Comparison of ENCODE assay signal across 10 mouse cellular contexts in the genomic region with DNA sequence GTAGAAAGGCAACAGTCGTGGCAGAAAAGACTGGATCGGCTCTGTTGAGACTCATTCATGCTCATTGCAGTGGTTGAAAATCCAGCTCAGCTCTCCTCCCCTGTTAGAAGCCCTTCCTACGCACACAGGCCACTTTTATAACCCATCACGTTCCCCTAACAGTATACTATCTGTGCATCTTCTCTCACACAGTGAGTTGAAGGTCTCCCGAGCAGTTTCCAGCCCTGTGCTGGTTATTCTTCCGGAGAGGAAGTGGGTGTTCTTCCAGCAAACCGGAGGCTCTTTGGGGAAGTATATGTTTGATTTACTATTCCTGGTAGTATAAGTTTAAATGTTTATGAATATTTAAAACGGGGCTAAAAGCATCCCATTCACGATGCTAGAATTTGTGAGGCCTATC. TPM values are rescaled to one million over a fixed set of nuclear protein-coding genes. Genes with fewer than 3 reads are reported as not detected.
A peak's percentile ranks its signal among the peaks of the same experiment; 100 is the strongest.
DNase-seq lines count a peak whose midpoint lies in the region; ATAC-seq and TF ChIP-seq lines count a peak whose summit lies in the region.
"Had no signal": no experiment of that assay in that cellular context is flagged by ENCODE, and none has a peak within 500 bp of the region (broad histone marks: within the 10 kb centered on the region; RNA-seq: fewer than 3 reads in every experiment).

No protein-coding gene starts in this region.

- H3K36me3 ChIP-seq in heart, postnatal 0 days (replicated peaks; ENCODE audit: control insufficient read depth, insufficient read depth, low read length), result no peaks in the 10 kb centered on the region
- no peaks in the 10 kb centered on the region for H3K36me3 ChIP-seq in hindbrain, embryonic 16.5 days (ENCODE audit: control insufficient read depth, insufficient read depth, low read length)
- H3K36me3 ChIP-seq in midbrain, embryonic 11.5 days (ENCODE audit: control insufficient read depth, insufficient read depth, low read length), result no peaks in the 10 kb centered on the region
- H3K36me3 ChIP-seq: embryonic facial prominence, embryonic 12.5 days had no signal

- no peaks in the 10 kb centered on the region for H3K9me3 ChIP-seq in heart, postnatal 0 days (replicated peaks; ENCODE audit: control insufficient read depth, low read length)
- no peaks in the 10 kb centered on the region for H3K9me3 ChIP-seq in hindbrain, embryonic 16.5 days (ENCODE audit: control insufficient read depth, low read length)
- no peaks in the 10 kb centered on the region for H3K9me3 ChIP-seq in midbrain, embryonic 11.5 days (ENCODE audit: control insufficient read depth, low read length)
- H3K9me3 ChIP-seq: embryonic facial prominence, embryonic 12.5 days had no signal

- no peak for TF ChIP-seq EP300 in heart, postnatal 0 days (IDR thresholded peaks at IDR 0.05; ENCODE audit: low read depth)

- H3K4me2 ChIP-seq in heart, postnatal 0 days (ENCODE audit: low read depth, low read length), result peak overlapping the region; percentile 88
- peak overlapping the region; percentile 100 for H3K4me2 ChIP-seq in hindbrain, embryonic 16.5 days (ENCODE audit: low read length)
- peak overlapping the region; percentile 95; the same call in 1 of the 2 replicates for H3K4me2 ChIP-seq in midbrain, embryonic 11.5 days

- H3K9ac ChIP-seq in heart, postnatal 0 days (replicated peaks; ENCODE audit: low read depth, low read length), result no peak overlapping the region
- no peak overlapping the region for H3K9ac ChIP-seq in hindbrain, embryonic 16.5 days (ENCODE audit: low read depth, low read length)
- peak overlapping the region; percentile 61 for H3K9ac ChIP-seq in midbrain, embryonic 11.5 days (ENCODE audit: low read length)

- 50% methylated on average over 9 of the region's 9 CpGs for WGBS in heart, postnatal 0 days
- WGBS in hindbrain, embryonic 16.5 days, result 64% methylated on average over 9 of the region's 9 CpGs
- WGBS in midbrain, embryonic 11.5 days, result 71% methylated on average over 9 of the region's 9 CpGs

- H3K27ac ChIP-seq in heart, postnatal 0 days (ENCODE audit: low read depth), result no peak overlapping the region; the same call in 1 of the 2 replicates
- H3K27ac ChIP-seq in hindbrain, embryonic 16.5 days (ENCODE audit: low read depth, low read length), result no peak overlapping the region
- no peak overlapping the region for H3K27ac ChIP-seq in midbrain, embryonic 11.5 days (ENCODE audit: low read depth, low read length)
- H3K27ac ChIP-seq: embryonic facial prominence, embryonic 12.5 days had no signal

- no peak overlapping the region for H3K4me3 ChIP-seq in heart, postnatal 0 days (ENCODE audit: low read depth, low read length)
- H3K4me3 ChIP-seq in hindbrain, embryonic 16.5 days (ENCODE audit: low read length), result no peak overlapping the region
- no peak overlapping the region for H3K4me3 ChIP-seq in midbrain, embryonic 11.5 days (ENCODE audit: low read depth, low read length)

- DNase-seq in heart, postnatal 0 days (ENCODE audit: low spot score), result no peak
- no peak for DNase-seq in heart, adult 8-10 months (ENCODE audit: low spot score)
- DNase-seq in midbrain, embryonic 11.5 days (ENCODE audit: low spot score, missing footprints), result no peak
- DNase-seq in thymus, adult 18-20 months, result no peak
- DNase-seq in Muller cell, postnatal 12 days (ENCODE audit: inconsistent ontology term), result no peak
- no peak for DNase-seq in layer of hippocampus, postnatal 10 days (ENCODE audit: low spot score in 2 of 2)

- H3K27me3 ChIP-seq in heart, postnatal 0 days (ENCODE audit: control insufficient read depth, insufficient read depth, low read length), result peaks cover 7% of the 10 kb centered on the region; the same call in 1 of the 2 replicates
- H3K27me3 ChIP-seq in hindbrain, embryonic 16.5 days (replicated peaks; ENCODE audit: control insufficient read depth, insufficient read depth, low read length), result no peaks in the 10 kb centered on the region
- H3K27me3 ChIP-seq in midbrain, embryonic 11.5 days (ENCODE audit: control insufficient read depth, insufficient read depth, low read length), result no peaks in the 10 kb centered on the region
- H3K27me3 ChIP-seq: embryonic facial prominence, embryonic 12.5 days had no signal

- no peak for TF ChIP-seq CTCF in heart, postnatal 0 days (IDR thresholded peaks at IDR 0.05; ENCODE audit: low read depth)

- peaks cover 8% of the 10 kb centered on the region; the same call in 1 of the 2 replicates for H3K4me1 ChIP-seq in heart, postnatal 0 days (ENCODE audit: control insufficient read depth, insufficient read depth)
- H3K4me1 ChIP-seq in hindbrain, embryonic 16.5 days (ENCODE audit: control insufficient read depth, insufficient read depth, low read depth, low read length), result peaks cover 7% of the 10 kb centered on the region
- peaks cover 9% of the 10 kb centered on the region; the same call in 1 of the 2 replicates for H3K4me1 ChIP-seq in midbrain, embryonic 11.5 days (ENCODE audit: control insufficient read depth, insufficient read depth, low read length)

- ATAC-seq in heart, postnatal 0 days (ENCODE audit: insufficient read depth, low read depth), result no peak
- peak; percentile 53 for ATAC-seq in common myeloid progenitor, adult 5-6 weeks (replicated peaks; ENCODE audit: low read depth, poor library complexity, severe bottlenecking)
- no peak for ATAC-seq in hindbrain, embryonic 16.5 days
- ATAC-seq in midbrain, embryonic 11.5 days (ENCODE audit: low FRiP score), result no peak

RNA-seq across cellular contexts. Expression of gene Matn3, which starts 0.6 kb away (rescaled TPM):
- 0.12 TPM in 1 of 2 replicates, not detected in the other for total RNA-seq in heart, postnatal 0 days (2014; rRNA removed; ENCODE audit: low replicate concordance)
- 0.05 and 0.07 TPM in 2 replicates for polyA plus RNA-seq in heart, postnatal 0 days (2015; fragmentation: Nextera tagmentation; extraction: Ambion mirVana)
- total RNA-seq in heart, adult 8-10 months (2022), result not detected
- total RNA-seq in common myeloid progenitor, adult 5-6 weeks (2017), result not detected in 2 replicates
- 0.24 and 0.80 TPM in 2 replicates for polyA plus RNA-seq in hindbrain, embryonic 16.5 days (2015; fragmentation: Nextera tagmentation; extraction: Ambion mirVana)
- polyA plus RNA-seq in midbrain, embryonic 11.5 days (2014; fragmentation: Nextera tagmentation; extraction: Ambion mirVana), result 1.3 and 1.4 TPM in 2 replicates
- under 1 TPM in 1 of 2 experiments, not detected in 1; 0.11 TPM for total RNA-seq in layer of hippocampus, postnatal 10 days (2021)
- total RNA-seq: adrenal gland, postnatal 25 days had no signal

RNA-seq across cellular contexts. Expression of gene Laptm4a, which starts 25.7 kb away (rescaled TPM):
- 365 and 397 TPM in 2 replicates for total RNA-seq in heart, postnatal 0 days (2014; rRNA removed; ENCODE audit: low replicate concordance)
- polyA plus RNA-seq in heart, postnatal 0 days (2015; fragmentation: Nextera tagmentation; extraction: Ambion mirVana), result 356 and 358 TPM in 2 replicates
- 100 to 1,000 TPM; 393 to 413 (median 400) TPM for total RNA-seq in heart, adult 8-10 months (2022)
- 115 and 122 TPM in 2 replicates for total RNA-seq in common myeloid progenitor, adult 5-6 weeks (2017)
- polyA plus RNA-seq in hindbrain, embryonic 16.5 days (2015; fragmentation: Nextera tagmentation; extraction: Ambion mirVana), result 205 and 210 TPM in 2 replicates
- 171 and 173 TPM in 2 replicates for polyA plus RNA-seq in midbrain, embryonic 11.5 days (2014; fragmentation: Nextera tagmentation; extraction: Ambion mirVana)
- 100 to 1,000 TPM; 205 to 226 TPM for total RNA-seq in layer of hippocampus, postnatal 10 days (2021)

RNA-seq across cellular contexts. Expression of gene Wdr35, which starts 26.5 kb away (rescaled TPM):
- total RNA-seq in heart, postnatal 0 days (2014; rRNA removed; ENCODE audit: low replicate concordance), result 5.5 and 11.1 TPM in 2 replicates
- 6.3 and 7.9 TPM in 2 replicates for polyA plus RNA-seq in heart, postnatal 0 days (2015; fragmentation: Nextera tagmentation; extraction: Ambion mirVana)
- total RNA-seq in heart, adult 8-10 months (2022), result 10 to 100 TPM; 10.8 to 12.8 (median 11.6) TPM
- total RNA-seq in common myeloid progenitor, adult 5-6 weeks (2017), result 3.8 and 4.1 TPM in 2 replicates
- polyA plus RNA-seq in hindbrain, embryonic 16.5 days (2015; fragmentation: Nextera tagmentation; extraction: Ambion mirVana), result 23.6 and 25.2 TPM in 2 replicates
- polyA plus RNA-seq in midbrain, embryonic 11.5 days (2014; fragmentation: Nextera tagmentation; extraction: Ambion mirVana), result 23.3 and 25.7 TPM in 2 replicates
- total RNA-seq in layer of hippocampus, postnatal 10 days (2021), result 10 to 100 TPM; 43.0 to 47.6 TPM
